Mouse (Mus musculus) stomach, adult 2 months (tissue): ENCODE results near the gene Scamp5. TPM values are rescaled to one million over a fixed set of nuclear protein-coding genes. Genes with fewer than 3 reads are reported as not detected.

Experiments
- polyA plus RNA-seq: library from polyadenylated mRNA; depleted of rRNA; stranded (reverse); fragments of >200 nt; gene quantifications from 2 replicates; pipeline ENCODE4 v1.2.3, GENCODE M21; 2012; rRNA removed

Gene Scamp5
- polyA plus RNA-seq = 88.3 and 88.9 TPM in 2 replicates

DNA sequence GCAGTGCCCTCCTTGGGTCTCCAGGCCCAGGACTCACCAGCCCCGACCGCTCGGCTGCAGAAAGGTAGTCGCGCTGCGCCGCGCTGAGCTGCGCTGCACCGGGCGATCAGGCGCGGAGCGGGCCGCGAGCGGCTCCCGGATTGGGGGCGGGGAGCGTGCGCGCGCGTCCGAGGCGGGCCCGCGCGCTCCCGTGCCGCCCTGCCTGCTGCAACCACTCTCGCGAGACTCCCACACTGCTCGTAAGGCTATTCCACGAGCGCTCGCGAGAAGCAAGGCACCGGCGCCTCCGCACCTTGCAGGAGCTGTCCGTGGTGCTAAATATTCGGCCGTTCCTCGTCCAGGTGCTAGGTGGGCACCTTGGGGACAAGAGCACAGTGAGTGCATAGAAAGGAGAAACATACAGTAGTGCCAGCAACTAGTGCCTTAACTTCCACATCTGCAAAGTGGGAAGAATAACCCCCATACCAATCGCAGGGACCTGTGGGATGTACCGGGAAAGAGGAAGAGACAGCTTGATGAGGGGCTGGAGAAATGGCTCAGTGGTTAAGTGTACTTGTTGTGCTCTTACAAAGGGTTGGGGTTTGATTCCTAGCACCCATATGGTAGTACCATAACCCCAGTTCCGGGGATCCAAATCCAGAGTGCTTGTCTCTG, at the start of gene Scamp5:
Gene Scamp5 (minus strand): TSS at position 165 of the 654 bp plus-strand sequence.

DNA sequence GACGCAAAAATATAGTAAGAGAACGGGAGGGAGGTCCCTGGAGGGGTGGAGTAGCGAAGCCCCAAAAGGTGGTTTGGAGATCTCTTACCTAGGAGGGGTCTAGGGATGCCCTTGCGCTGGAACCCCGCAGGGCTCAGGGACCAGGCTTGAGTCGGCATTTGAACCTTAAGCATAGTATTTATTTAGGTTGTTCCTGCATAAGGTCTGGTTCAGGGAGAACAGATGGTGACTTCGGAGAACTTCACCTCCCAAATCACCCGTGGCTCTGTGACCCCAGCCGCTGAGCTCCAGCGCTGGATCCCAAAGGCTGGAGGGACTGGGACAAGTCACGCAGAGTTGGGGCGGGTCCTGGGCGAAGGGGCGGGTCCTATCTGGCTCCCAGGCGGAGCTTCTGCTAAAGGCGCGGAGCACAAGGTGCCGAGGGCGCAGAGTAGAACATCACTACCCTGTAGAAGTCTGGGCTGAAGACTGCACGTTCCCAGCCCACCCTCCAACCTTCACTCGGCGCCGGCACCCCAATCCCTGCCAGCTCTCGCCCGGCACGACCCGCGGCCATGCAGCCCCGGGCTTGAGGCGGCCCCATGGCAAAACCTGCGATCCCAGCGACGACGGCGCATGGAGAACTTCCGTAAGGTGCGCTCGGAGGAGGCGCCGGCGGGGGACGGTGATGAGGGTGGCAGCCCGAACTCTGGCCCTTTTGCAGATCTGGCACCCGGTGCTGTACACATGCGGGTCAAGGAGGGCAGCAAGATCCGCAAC, 35.9 kb upstream of the Scamp5 start, which contains the start of gene Rpp25:
Gene Rpp25 (plus strand): TSS at position 405 of the 759 bp plus-strand sequence.

GRCm38 (mm10) chr9:57439522-57440295, 28.2 kb downstream of the Scamp5 start, which contains the start of gene Ppcdc:
Gene Ppcdc (minus strand): TSS chr9:57440124.

Other genes with a start within 250 kb of the Scamp5 start
- gene Trcg1, start 231.5 kb downstream of the Scamp5 start, polyA plus RNA-seq = not detected in 2 replicates
- 6.4 and 8.7 TPM in 2 replicates for gene 1700017B05Rik, start 205.4 kb downstream of the Scamp5 start, polyA plus RNA-seq
- gene Ppcdc, start 27.9 kb downstream of the Scamp5 start, polyA plus RNA-seq = 11.3 and 13.6 TPM in 2 replicates
- gene Rpp25, start 36.0 kb upstream of the Scamp5 start, polyA plus RNA-seq = 22.3 and 50.0 TPM in 2 replicates
- 691 and 1,877 TPM in 2 replicates for gene Cox5a, start 53.2 kb upstream of the Scamp5 start, polyA plus RNA-seq
- gene Fam219b, start 69.5 kb upstream of the Scamp5 start, polyA plus RNA-seq = 9.5 and 15.0 TPM in 2 replicates
- 25.2 and 25.4 TPM in 2 replicates for gene Mpi, start 84.7 kb upstream of the Scamp5 start, polyA plus RNA-seq
- gene Scamp2, start 92.9 kb upstream of the Scamp5 start, polyA plus RNA-seq = 81.0 and 84.8 TPM in 2 replicates
- 9.4 and 12.5 TPM in 2 replicates for gene Ulk3, start 121.4 kb upstream of the Scamp5 start, polyA plus RNA-seq
- not detected in 2 replicates for gene Cplx3, start 138.2 kb upstream of the Scamp5 start, polyA plus RNA-seq
- 0.11 TPM in 1 of 2 replicates, not detected in the other for gene Lman1l, start 152.7 kb upstream of the Scamp5 start, polyA plus RNA-seq
- 31.6 and 41.5 TPM in 2 replicates for gene Csk, start 185.6 kb upstream of the Scamp5 start, polyA plus RNA-seq
- gene Cyp1a2, start 215.6 kb upstream of the Scamp5 start, polyA plus RNA-seq = 0.21 TPM in 1 of 2 replicates, not detected in the other
- 0.16 and 0.34 TPM in 2 replicates for gene Cyp1a1, start 219.9 kb upstream of the Scamp5 start, polyA plus RNA-seq
- gene Edc3, start 240.5 kb upstream of the Scamp5 start, polyA plus RNA-seq = 2.8 and 3.7 TPM in 2 replicates